Mouse (Mus musculus) liver, embryonic 14.5 days (tissue): ENCODE results near the gene Tspan2.

ENCODE experiments used
- CTCF ChIP-seq: IDR thresholded peaks from 2 replicates; pipeline ENCODE4 v1.5.1; 2016; ENCODE audit warnings: antibody characterized with exemption, low read depth, control low read depth
- EP300 ChIP-seq: IDR thresholded peaks from 2 replicates; pipeline ENCODE4 v1.6.1; 2016; ENCODE audit warnings: antibody characterized with exemption, low read depth

GRCm38 (mm10) chr3:102701902-102702544, 32.3 kb upstream of the Tspan2 start:
- TF ChIP-seq CTCF (peak; percentile 75), EP300 (no peak)
